Mouse (Mus musculus): ENCODE results near the gene Ddx21.
A peak's percentile ranks its signal among the peaks of the same experiment; 100 is the strongest.

Gene Ddx21

GRCm38 (mm10) chr10:62570126-62570871 lies 31.8 kb downstream of the Ddx21 start:
- DNase-seq (ENCODE audit: extremely low spot score, low read depth, low spot score): no peak

GRCm38 (mm10) chr10:62568861-62569260 lies 33.2 kb downstream of the Ddx21 start:
- DNase-seq (ENCODE audit: extremely low spot score, low read depth, low spot score): no peak

GRCm38 (mm10) chr10:62557736-62558135 lies 44.3 kb downstream of the Ddx21 start:
- no peak for DNase-seq (ENCODE audit: extremely low spot score, low read depth, low spot score)

- DNase-seq (ENCODE audit: extremely low spot score, low read depth, low spot score): no peak
Measured at GRCm38 (mm10) chr10:62556558-62556901, 45.6 kb downstream of the Ddx21 start.

- DNase-seq (ENCODE audit: extremely low spot score, low read depth, low spot score): no peak
Measured at GRCm38 (mm10) chr10:62555705-62556557, 46.1 kb downstream of the Ddx21 start.

GRCm38 (mm10) chr10:62553611-62554091 lies 48.4 kb downstream of the Ddx21 start:
- DNase-seq (ENCODE audit: extremely low spot score, low read depth, low spot score): no peak

- DNase-seq (ENCODE audit: extremely low spot score, low read depth, low spot score): no peak
Measured at GRCm38 (mm10) chr10:62550787-62551300, 51.2 kb downstream of the Ddx21 start.

GRCm38 (mm10) chr10:62549523-62550166 lies 52.4 kb downstream of the Ddx21 start:
- DNase-seq (ENCODE audit: extremely low spot score, low read depth, low spot score): peak; percentile 39

- DNase-seq (ENCODE audit: extremely low spot score, low read depth, low spot score): no peak
Measured at GRCm38 (mm10) chr10:62546441-62546840, 55.6 kb downstream of the Ddx21 start.

GRCm38 (mm10) chr10:62545759-62546158 lies 56.3 kb downstream of the Ddx21 start:
- no peak for DNase-seq (ENCODE audit: extremely low spot score, low read depth, low spot score)

- DNase-seq (ENCODE audit: extremely low spot score, low read depth, low spot score): no peak
Measured at GRCm38 (mm10) chr10:62544316-62544715, 57.8 kb downstream of the Ddx21 start.

- DNase-seq (ENCODE audit: extremely low spot score, low read depth, low spot score): no peak
Measured at GRCm38 (mm10) chr10:62543399-62543808, 58.7 kb downstream of the Ddx21 start.

GRCm38 (mm10) chr10:62542928-62543327 lies 59.2 kb downstream of the Ddx21 start:
- DNase-seq (ENCODE audit: extremely low spot score, low read depth, low spot score): no peak

GRCm38 (mm10) chr10:62542507-62542906 lies 59.6 kb downstream of the Ddx21 start:
- DNase-seq (ENCODE audit: extremely low spot score, low read depth, low spot score): no peak

- DNase-seq (ENCODE audit: extremely low spot score, low read depth, low spot score): no peak
Measured at GRCm38 (mm10) chr10:62541499-62541898, 60.6 kb downstream of the Ddx21 start.

GRCm38 (mm10) chr10:62540800-62541199 lies 61.3 kb downstream of the Ddx21 start:
- no peak for DNase-seq (ENCODE audit: extremely low spot score, low read depth, low spot score)

GRCm38 (mm10) chr10:62534509-62534908 lies 67.6 kb downstream of the Ddx21 start:
- no peak for DNase-seq (ENCODE audit: extremely low spot score, low read depth, low spot score)

GRCm38 (mm10) chr10:62532832-62533231 lies 69.2 kb downstream of the Ddx21 start:
- no peak for DNase-seq (ENCODE audit: extremely low spot score, low read depth, low spot score)
